Comparison of ENCODE assay signal across 8 mouse cellular contexts in the genomic region with DNA sequence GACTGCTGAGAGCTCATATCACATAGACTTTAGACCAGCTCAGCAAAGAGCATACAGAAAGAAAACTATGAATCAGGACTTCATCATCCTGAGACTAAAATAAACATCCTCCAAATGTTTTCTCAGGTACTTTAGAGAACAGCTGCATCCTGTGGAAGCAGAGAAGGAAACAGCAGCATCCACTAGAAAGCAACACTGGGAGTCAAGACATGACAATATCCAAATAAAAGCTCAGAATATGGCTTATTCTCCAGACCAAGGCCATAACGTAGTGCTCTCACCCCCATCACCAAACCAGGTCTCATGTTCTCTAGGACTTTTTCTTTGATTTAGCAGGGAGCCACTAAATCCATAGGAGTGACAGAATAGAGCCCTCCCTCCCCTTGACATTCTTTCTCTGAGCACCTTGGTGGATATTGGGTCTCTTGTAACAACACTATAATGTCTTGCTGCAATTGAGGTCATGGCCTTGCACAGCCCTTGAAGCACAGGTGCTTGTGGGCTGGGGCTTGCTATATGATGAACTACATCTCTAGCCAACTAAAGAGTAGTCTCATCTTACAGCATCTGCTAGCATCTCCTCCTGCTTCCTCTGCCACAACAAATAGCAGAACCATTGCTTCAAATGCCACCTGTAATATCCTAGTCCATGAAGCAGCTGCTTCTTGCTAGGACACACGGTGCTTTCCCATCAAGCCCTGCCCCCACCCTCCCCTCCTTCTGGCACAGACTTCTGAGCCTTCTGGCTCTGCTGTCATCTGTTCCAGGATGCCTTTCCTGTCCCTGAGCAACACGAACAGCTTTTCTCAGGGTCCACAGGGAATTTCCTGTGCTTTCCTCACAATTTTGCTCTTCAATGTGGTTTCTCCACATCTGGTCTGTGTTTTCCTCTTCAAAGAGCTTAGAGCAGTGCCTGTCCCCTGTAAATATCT.
DNase-seq lines count a peak whose midpoint lies in the region.

No protein-coding gene starts in this region.

- no peak overlapping the region for H3K4me3 ChIP-seq in midbrain, embryonic 10.5 days

- H3K27ac ChIP-seq in midbrain, embryonic 10.5 days (replicated peaks), result peak overlapping the region; percentile 28; the same call in 1 of the 2 replicates

- 48% methylated on average over 3 of the region's 3 CpGs for WGBS in midbrain, embryonic 10.5 days

- no peaks in the 10 kb centered on the region for H3K27me3 ChIP-seq in midbrain, embryonic 10.5 days (ENCODE audit: low read depth, poor library complexity, severe bottlenecking)

- H3K36me3 ChIP-seq in midbrain, embryonic 10.5 days, result no peaks in the 10 kb centered on the region

- DNase-seq in cerebellum, postnatal 14 days, result peak; percentile 59 to 79
- DNase-seq in cerebellum, adult 9-11 months, result no peak
- DNase-seq in right cerebral cortex, postnatal 14 days, result peak; percentile 17
- DNase-seq in right cerebral cortex, adult 2 months (ENCODE audit: low spot score in 2 of 2), result no peak
- DNase-seq in heart, postnatal 4 days, result peak; percentile 35
- peak; percentile 32 for DNase-seq in midbrain, embryonic 10.5 days (ENCODE audit: low spot score)
- DNase-seq in thymus, postnatal 36 days, result no peak
- DNase-seq in adipocyte (ENCODE audit: low spot score), result no peak

- H3K4me1 ChIP-seq in midbrain, embryonic 10.5 days, result peaks cover 7% of the 10 kb centered on the region

- H3K9me3 ChIP-seq in midbrain, embryonic 10.5 days (replicated peaks), result no peaks in the 10 kb centered on the region

Comparison
In these comparisons a context has a peak if more than half of its experiments do, and no peak if none do; other contexts are left out.
1. DNase-seq: peak in cerebellum, postnatal 14 days (2 of 2), right cerebral cortex, postnatal 14 days (single experiment), heart, postnatal 4 days (single experiment) and midbrain, embryonic 10.5 days (single experiment); none in cerebellum, adult 9-11 months (single experiment), right cerebral cortex, adult 2 months (0 of 2), thymus, postnatal 36 days (0 of 2) and adipocyte (single experiment).